Mouse (Mus musculus) C2C12 (cell line): ENCODE measurements around the gene Nupr1.

Source experiments
- CEBPB ChIP-seq: IDR thresholded peaks from one replicate; pipeline ENCODE4 v1.6.1; 2011; ENCODE audit warnings: low read depth, mild to moderate bottlenecking, control low read depth, moderate library complexity
- CTCF ChIP-seq: IDR thresholded peaks from one replicate; pipeline ENCODE4 v1.5.1; 2011; ENCODE audit not compliant: control insufficient read depth, insufficient read depth, insufficient read length

DNA sequence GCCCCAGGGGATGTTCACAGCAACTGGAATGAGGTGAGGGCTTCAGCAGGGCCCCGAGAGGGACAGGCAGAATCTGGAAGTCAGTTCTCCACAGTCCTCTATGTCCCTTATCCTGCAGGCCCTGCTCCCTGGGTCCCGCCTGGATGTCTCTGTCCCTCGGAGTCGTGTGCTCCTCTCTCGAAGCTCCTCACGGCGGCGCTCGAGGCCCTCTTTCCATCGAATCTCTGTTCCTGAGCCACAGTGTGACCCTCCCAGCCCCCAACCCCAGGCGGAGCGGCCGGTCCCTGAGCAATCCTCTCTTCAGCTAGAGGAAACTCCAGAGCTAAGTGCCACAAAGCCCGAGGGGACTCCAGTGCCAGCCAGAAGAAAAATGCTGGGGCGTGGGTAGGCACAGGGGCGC, 42.9 kb downstream of the Nupr1 start:
- TF ChIP-seq CTCF: peak; percentile 36
- no peak for TF ChIP-seq CEBPB
